Mouse (Mus musculus): ENCODE results near the gene Irf2. TPM values are rescaled to one million over a fixed set of nuclear protein-coding genes. Genes with fewer than 3 reads are reported as not detected.

Gene Irf2
- polyA plus RNA-seq, 1 experiment from 2014 or later: 43.3 TPM

DNA sequence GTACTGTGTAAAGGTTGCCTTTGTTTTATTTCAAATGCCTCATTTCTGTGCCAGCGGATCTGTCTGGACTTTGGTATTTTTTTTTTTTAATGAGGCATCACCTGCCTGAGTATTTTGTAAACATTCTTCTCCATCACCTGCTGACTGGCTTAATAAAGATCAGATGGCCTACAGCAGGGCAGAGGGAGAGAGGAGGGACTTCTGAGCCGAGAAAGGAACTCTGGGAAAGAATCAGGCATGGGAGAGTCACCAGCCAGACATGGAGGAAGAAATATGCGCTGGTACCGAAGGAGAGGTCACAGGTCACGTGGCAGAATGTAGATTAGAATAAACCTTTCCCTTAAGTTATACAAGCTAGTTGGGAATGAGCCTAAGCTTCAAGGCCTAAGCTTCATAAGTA, 143.2 kb downstream of the Irf2 start:
- H3K27me3 ChIP-seq (replicated peaks; ENCODE audit: control insufficient read depth, insufficient read depth, low read length): no peaks in the 10 kb centered on the region
- no peaks in the 10 kb centered on the region for H3K36me3 ChIP-seq (ENCODE audit: control insufficient read depth, insufficient read depth)
- H3K4me3 ChIP-seq (ENCODE audit: low read depth, low read length): no peak overlapping the region
- no peak overlapping the region for H3K4me2 ChIP-seq (replicated peaks; ENCODE audit: low read depth)
- TF ChIP-seq CTCF (IDR thresholded peaks at IDR 0.05; ENCODE audit: low read depth): no peak
- H3K27ac ChIP-seq (ENCODE audit: low read depth, low read length): peak overlapping the region; percentile 84
- peak; percentile 56 for ATAC-seq
- 23% methylated on average over 5 of the region's 5 CpGs for WGBS
- 0 out of 2 replicates have a peak, but pooled peaks cover 7% of the 10 kb centered on the region for H3K4me1 ChIP-seq (replicated peaks; ENCODE audit: control insufficient read depth, insufficient read depth, low read length)
- no peak overlapping the region for H3K9ac ChIP-seq (ENCODE audit: low read depth, low read length)
- H3K9me3 ChIP-seq (ENCODE audit: control insufficient read depth): 0 out of 2 replicates have a peak, but pooled peaks cover 3% of the 10 kb centered on the region

DNA sequence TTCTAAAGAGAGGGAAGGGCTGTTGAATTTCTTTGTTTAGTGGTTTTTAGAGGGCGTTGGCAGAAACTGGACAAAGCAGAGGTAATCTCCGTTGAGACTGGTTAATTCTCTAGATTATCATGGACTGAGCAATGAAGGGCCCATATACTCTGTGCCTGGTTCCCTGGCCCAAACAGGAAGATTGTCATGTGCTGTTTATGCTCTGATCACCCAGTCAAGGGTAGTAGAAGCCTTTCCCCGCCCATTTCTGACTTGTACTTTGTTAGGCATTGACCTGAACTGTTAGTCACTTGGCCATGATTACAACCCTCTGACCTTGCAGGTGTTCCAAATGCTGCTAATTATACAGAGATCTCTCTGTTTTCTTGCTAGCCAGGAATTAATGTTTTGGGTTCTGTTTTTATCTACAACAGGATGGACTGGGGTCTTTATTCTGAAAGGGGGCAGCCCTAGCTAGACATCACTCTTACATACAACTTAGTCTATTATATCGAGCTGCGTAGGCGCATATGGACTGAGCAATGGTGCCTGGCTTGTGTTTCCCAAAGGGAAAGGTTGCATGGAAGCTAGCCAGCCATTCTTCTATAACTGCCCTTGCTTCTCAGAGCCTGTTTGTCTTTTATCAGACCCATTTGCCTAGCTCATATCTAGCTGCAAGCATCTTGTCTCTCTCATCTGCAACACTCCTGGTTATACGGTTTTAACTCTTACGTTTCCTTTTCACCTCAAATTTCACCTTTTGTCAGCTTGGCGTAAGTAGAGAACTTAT, 143.9 kb downstream of the Irf2 start:
- peak overlapping the region; percentile 84 for H3K27ac ChIP-seq (ENCODE audit: low read depth, low read length)
- 73% methylated on average over 9 of the region's 9 CpGs for WGBS

DNA sequence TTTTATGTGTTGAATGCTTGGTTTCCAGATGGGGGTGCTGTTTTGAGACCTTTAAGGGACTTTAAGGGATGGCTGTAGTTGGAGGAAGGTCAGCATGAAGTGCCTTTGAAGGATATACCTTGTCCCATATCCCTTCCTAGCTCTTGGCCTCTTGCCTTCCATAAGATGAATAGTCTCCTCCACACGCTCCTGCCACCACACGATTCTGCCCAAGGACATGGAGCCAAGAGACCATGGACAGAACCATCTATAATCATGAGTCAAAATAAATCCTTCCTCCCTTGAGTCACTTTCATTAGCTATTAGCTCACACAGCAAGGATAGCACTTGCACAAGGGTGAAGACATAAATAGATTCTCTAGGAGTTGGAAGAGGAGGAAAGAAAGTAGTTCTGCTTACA, 146.3 kb downstream of the Irf2 start:
- TF ChIP-seq CTCF (IDR thresholded peaks at IDR 0.05; ENCODE audit: low read depth): no peak
- WGBS: 92% methylated on average over 2 of the region's 2 CpGs

More for the DNA sequence above, 143.9 kb downstream of the Irf2 start:
- no peak overlapping the region for H3K4me2 ChIP-seq (replicated peaks; ENCODE audit: low read depth)
- no peaks in the 10 kb centered on the region for H3K36me3 ChIP-seq (ENCODE audit: control insufficient read depth, insufficient read depth)
- 0 out of 2 replicates have a peak, but pooled peaks cover 3% of the 10 kb centered on the region for H3K9me3 ChIP-seq (ENCODE audit: control insufficient read depth)
- peak; percentile 52 for ATAC-seq
- no peaks in the 10 kb centered on the region for H3K27me3 ChIP-seq (replicated peaks; ENCODE audit: control insufficient read depth, insufficient read depth, low read length)
- TF ChIP-seq CTCF (IDR thresholded peaks at IDR 0.05; ENCODE audit: low read depth): no peak
- no peak overlapping the region for H3K9ac ChIP-seq (ENCODE audit: low read depth, low read length)
- no peak overlapping the region for H3K4me3 ChIP-seq (ENCODE audit: low read depth, low read length)
- 0 out of 2 replicates have a peak, but pooled peaks cover 7% of the 10 kb centered on the region for H3K4me1 ChIP-seq (replicated peaks; ENCODE audit: control insufficient read depth, insufficient read depth, low read length)

DNA sequence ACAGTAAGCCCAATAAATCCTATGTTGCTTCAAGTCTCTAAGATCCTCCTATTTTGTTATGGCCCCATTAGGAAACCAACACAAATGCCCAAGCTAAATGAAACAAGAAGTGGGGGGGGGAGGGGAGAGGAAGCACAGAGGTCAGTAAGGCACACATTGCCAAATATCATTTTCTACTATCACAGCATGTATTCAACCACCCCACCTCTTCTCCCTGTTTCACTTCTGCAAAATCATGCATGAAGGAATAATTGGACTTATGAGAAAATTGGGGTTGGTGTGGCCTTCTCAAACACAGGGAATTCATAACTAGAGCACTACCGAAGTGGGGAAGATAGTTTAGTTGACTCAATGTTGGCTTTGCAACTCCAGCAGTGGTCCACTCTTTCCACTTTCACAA, 146.7 kb downstream of the Irf2 start:
- no peaks in the 10 kb centered on the region for H3K27me3 ChIP-seq (replicated peaks; ENCODE audit: control insufficient read depth, insufficient read depth, low read length)
- H3K4me1 ChIP-seq (replicated peaks; ENCODE audit: control insufficient read depth, insufficient read depth, low read length): 0 out of 2 replicates have a peak, but pooled peaks cover 7% of the 10 kb centered on the region
- H3K9me3 ChIP-seq (ENCODE audit: control insufficient read depth): 0 out of 2 replicates have a peak, but pooled peaks cover 3% of the 10 kb centered on the region
- H3K4me2 ChIP-seq (replicated peaks; ENCODE audit: low read depth): no peak overlapping the region
- no peaks in the 10 kb centered on the region for H3K36me3 ChIP-seq (ENCODE audit: control insufficient read depth, insufficient read depth)
- ATAC-seq: no peak
- 81% methylated on average over 1 of the region's 1 CpGs for WGBS
- no peak overlapping the region for H3K9ac ChIP-seq (ENCODE audit: low read depth, low read length)
- H3K27ac ChIP-seq (ENCODE audit: low read depth, low read length): no peak overlapping the region
- H3K4me3 ChIP-seq (ENCODE audit: low read depth, low read length): no peak overlapping the region
- TF ChIP-seq CTCF (IDR thresholded peaks at IDR 0.05; ENCODE audit: low read depth): no peak

More for the DNA sequence above, 146.3 kb downstream of the Irf2 start:
- Histone ChIP-seq H3K9me3 (ENCODE audit: control insufficient read depth) (0 out of 2 replicates have a peak, but pooled peaks cover 3% of the 10 kb centered on the region), H3K4me3 (ENCODE audit: low read depth, low read length) (no peak overlapping the region), H3K4me2 (replicated peaks; ENCODE audit: low read depth) (no peak overlapping the region), H3K9ac (ENCODE audit: low read depth, low read length) (no peak overlapping the region), H3K36me3 (ENCODE audit: control insufficient read depth, insufficient read depth) (no peaks in the 10 kb centered on the region), H3K4me1 (replicated peaks; ENCODE audit: control insufficient read depth, insufficient read depth, low read length) (0 out of 2 replicates have a peak, but pooled peaks cover 7% of the 10 kb centered on the region), H3K27me3 (replicated peaks; ENCODE audit: control insufficient read depth, insufficient read depth, low read length) (no peaks in the 10 kb centered on the region), H3K27ac (ENCODE audit: low read depth, low read length) (no peak overlapping the region)
- ATAC-seq: no peak

DNA sequence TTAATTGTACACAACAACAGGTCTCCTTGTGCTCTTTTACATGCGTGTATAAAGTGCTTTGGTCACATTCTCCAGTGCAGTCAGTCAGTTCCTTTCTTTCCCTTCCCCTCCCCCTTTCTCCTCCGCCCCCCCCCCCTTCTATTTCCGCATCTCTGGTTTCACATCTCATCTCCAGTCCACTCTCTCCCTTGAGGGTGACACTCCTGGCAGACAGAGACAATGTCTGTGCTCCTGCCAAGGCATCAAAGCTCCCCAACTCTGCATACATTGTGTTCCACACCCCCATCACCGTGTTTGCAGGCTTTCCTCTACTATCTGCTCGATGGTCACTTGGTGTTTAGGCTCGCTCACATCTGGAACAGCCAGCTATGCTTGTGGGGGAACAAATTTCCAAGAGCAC, 147.9 kb downstream of the Irf2 start:
- H3K27ac ChIP-seq (ENCODE audit: low read depth, low read length): no peak overlapping the region
- H3K9ac ChIP-seq (ENCODE audit: low read depth, low read length): no peak overlapping the region
- H3K36me3 ChIP-seq (ENCODE audit: control insufficient read depth, insufficient read depth): no peaks in the 10 kb centered on the region
- no peak overlapping the region for H3K4me3 ChIP-seq (ENCODE audit: low read depth, low read length)
- WGBS: 74% methylated on average over 6 of the region's 6 CpGs
- peaks cover 1% of the 10 kb centered on the region; the same call in 1 of the 2 replicates for H3K4me1 ChIP-seq (replicated peaks; ENCODE audit: control insufficient read depth, insufficient read depth, low read length)
- no peaks in the 10 kb centered on the region for H3K27me3 ChIP-seq (replicated peaks; ENCODE audit: control insufficient read depth, insufficient read depth, low read length)
- TF ChIP-seq CTCF (IDR thresholded peaks at IDR 0.05; ENCODE audit: low read depth): no peak
- H3K4me2 ChIP-seq (replicated peaks; ENCODE audit: low read depth): no peak overlapping the region
- ATAC-seq: no peak
- 0 out of 2 replicates have a peak, but pooled peaks cover 3% of the 10 kb centered on the region for H3K9me3 ChIP-seq (ENCODE audit: control insufficient read depth)

DNA sequence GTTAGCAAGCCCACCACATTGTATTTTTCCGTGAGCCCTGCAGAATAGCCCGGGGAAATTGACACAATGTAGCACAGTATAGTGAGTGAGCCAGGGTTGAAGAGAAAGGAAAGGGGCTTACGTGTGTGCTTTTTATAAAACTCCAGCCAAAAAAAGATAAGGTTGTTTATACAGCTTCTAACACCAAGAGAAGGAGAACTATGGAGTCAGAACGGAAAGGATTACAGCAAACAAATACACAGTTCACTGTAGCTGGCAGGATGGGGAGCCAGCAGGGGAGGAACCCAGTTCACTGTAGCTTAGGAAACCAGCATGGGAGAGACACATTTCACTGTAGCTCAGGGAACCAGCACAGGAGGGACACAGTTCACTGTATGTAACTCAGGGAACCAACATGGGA, 149.0 kb downstream of the Irf2 start:
- Histone ChIP-seq H3K9me3 (ENCODE audit: control insufficient read depth) (0 out of 2 replicates have a peak, but pooled peaks cover 3% of the 10 kb centered on the region), H3K4me2 (replicated peaks; ENCODE audit: low read depth) (no peak overlapping the region), H3K4me1 (replicated peaks; ENCODE audit: control insufficient read depth, insufficient read depth, low read length) (no peaks in the 10 kb centered on the region; the same call in 1 of the 2 replicates), H3K9ac (ENCODE audit: low read depth, low read length) (no peak overlapping the region), H3K27ac (ENCODE audit: low read depth, low read length) (0 out of 2 replicates have a peak overlapping the region, but pooled peaks have one; percentile 17), H3K27me3 (replicated peaks; ENCODE audit: control insufficient read depth, insufficient read depth, low read length) (no peaks in the 10 kb centered on the region), H3K4me3 (ENCODE audit: low read depth, low read length) (no peak overlapping the region), H3K36me3 (ENCODE audit: control insufficient read depth, insufficient read depth) (no peaks in the 10 kb centered on the region)
- ATAC-seq: no peak
- TF ChIP-seq CTCF (IDR thresholded peaks at IDR 0.05; ENCODE audit: low read depth): no peak
- WGBS: 54% methylated on average over 4 of the region's 4 CpGs
